Mouse (Mus musculus) olfactory bulb, adult 2 months (tissue): ENCODE results near the gene Tnfrsf1b. TPM values are rescaled to one million over a fixed set of nuclear protein-coding genes. Genes with fewer than 3 reads are reported as not detected.

ENCODE experiments used
- H3K27ac ChIP-seq: fragments of 200-500 bp; 2 replicates; pipeline ENCODE4 v1.5.1; 2012; ENCODE audit warnings: low read depth, low read length; ENCODE audit not compliant: insufficient read depth
- H3K4me1 ChIP-seq: fragments of 200-500 bp; 2 replicates; pipeline ENCODE4 v1.6.1; 2012; ENCODE audit warnings: low read length; ENCODE audit not compliant: control insufficient read depth, insufficient read depth
- H3K4me3 ChIP-seq: fragments of 200-500 bp; 2 replicates; pipeline ENCODE4 v1.5.1; 2012; ENCODE audit warnings: mild to moderate bottlenecking, low read depth, low read length, moderate library complexity; ENCODE audit not compliant: insufficient read depth
- CTCF ChIP-seq: fragments of 200-500 bp; IDR thresholded peaks from 2 replicates; pipeline ENCODE4 v1.5.1; 2012; ENCODE audit warnings: low read depth, mild to moderate bottlenecking, low read length, moderate library complexity; ENCODE audit not compliant: insufficient read depth
- POLR2A ChIP-seq: fragments of 200-500 bp; IDR thresholded peaks from 2 replicates; pipeline ENCODE4 v1.6.1; 2012; ENCODE audit warnings: mild to moderate bottlenecking, low read depth, low read length, moderate library complexity; ENCODE audit not compliant: insufficient read depth
- WGBS: fragments of 180-500 bp; shearing (Covaris S2); methylation state at CpG from one replicate; pipeline ENCODE4 v1.1.7; 2018; 5-methylcytosine and 5-hydroxymethylcytosine counted together
- polyA plus RNA-seq: library from polyadenylated mRNA; stranded (reverse); fragments of >200 nt; gene quantifications from 2 replicates; pipeline ENCODE4 v1.2.4, GENCODE M21; 2012; ENCODE audit warnings: low replicate concordance; ENCODE audit not compliant: missing spikeins, insufficient read depth, insufficient read length

Tnfrsf1b gene
- polyA plus RNA-seq, 1 experiment: not detected

DNA sequence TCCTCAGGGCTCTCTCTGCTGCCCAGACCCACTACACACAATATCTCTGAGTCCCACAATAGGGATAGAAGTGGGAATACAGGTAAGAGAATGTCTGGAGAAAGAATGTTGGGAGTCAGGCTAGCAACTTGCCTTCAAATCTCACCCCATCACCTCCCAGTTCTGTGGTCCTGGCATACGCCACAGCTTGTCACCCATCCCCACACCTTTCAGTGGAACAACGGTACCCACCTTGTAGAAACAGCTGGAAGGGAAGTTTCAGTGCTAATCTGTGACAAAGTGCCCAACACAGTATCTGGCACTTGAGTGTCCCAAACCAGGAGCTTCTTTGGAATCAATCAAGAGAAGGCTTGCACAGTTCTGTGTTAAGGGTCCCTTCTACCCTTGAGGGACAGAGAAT is 2.0 kb downstream of the Tnfrsf1b start:
- WGBS: 90% methylated on average over 2 of the region's 2 CpGs
- H3K4me3 ChIP-seq: no peak overlapping the region
- no peak overlapping the region for H3K27ac ChIP-seq
- peaks cover 9% of the 10 kb centered on the region for H3K4me1 ChIP-seq
- TF ChIP-seq POLR2A (no peak), CTCF (no peak)

DNA sequence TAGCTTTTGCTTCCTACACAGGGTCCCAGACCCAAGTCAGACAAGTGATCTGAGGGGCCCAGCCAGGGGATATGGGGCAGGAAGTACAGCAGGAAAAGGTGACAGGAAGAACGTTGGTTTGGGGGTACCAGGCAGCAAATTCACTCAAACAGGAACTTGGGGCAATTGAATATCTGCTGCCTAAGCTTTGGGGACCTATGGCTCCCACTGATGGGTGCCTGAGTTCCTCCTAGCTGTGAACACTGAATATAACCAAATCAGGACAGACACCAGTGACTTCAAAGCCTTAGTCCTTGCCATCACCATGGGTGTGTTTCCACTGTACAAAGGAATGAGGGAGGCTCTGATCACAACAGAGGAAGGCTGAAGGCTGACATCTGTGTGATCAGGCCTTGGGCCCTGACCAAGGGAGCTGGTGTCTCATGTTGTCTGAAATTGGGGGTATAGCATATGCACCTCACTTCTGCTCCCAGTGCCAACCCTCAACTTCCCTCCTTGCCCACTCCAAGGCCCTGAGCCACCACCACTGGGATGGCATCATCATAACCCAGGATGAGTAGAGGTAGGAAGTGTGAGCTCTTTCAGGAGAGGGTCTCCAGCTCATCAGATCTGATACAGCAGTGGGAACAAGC is 3.8 kb downstream of the Tnfrsf1b start:
- no peak overlapping the region for H3K4me3 ChIP-seq
- WGBS: 58% methylated on average over 1 of the region's 1 CpGs
- peaks cover 15% of the 10 kb centered on the region for H3K4me1 ChIP-seq
- TF ChIP-seq POLR2A (no peak), CTCF (no peak)
- no peak overlapping the region for H3K27ac ChIP-seq

DNA sequence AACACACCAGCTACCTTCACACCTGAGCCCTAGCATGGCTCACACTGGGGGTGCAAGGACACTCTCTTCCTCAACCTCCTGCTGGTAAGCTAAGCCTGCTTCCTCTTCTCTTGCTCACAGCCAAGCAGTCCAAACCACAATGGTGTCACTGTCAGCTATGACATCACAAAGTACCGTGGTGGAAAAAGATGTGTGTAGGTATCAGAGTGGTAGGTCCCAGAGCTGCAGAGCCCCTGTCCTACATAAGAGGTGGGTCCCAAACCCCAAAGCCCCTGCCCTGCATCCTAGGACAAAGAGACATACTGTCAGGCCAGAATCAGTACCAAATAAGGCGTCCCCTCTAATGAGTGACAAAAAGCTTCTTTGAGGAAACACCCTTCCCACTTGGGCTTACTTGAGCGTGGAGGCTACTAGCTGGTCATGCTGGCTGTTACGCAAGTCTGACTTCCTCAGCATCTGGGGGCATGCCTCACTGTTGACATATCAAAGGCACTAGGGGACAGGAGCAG is 5.9 kb downstream of the Tnfrsf1b start:
- H3K27ac ChIP-seq: no peak overlapping the region
- WGBS: 85% methylated on average over 4 of the region's 4 CpGs
- no peak for TF ChIP-seq POLR2A
- TF ChIP-seq CTCF: no peak

DNA sequence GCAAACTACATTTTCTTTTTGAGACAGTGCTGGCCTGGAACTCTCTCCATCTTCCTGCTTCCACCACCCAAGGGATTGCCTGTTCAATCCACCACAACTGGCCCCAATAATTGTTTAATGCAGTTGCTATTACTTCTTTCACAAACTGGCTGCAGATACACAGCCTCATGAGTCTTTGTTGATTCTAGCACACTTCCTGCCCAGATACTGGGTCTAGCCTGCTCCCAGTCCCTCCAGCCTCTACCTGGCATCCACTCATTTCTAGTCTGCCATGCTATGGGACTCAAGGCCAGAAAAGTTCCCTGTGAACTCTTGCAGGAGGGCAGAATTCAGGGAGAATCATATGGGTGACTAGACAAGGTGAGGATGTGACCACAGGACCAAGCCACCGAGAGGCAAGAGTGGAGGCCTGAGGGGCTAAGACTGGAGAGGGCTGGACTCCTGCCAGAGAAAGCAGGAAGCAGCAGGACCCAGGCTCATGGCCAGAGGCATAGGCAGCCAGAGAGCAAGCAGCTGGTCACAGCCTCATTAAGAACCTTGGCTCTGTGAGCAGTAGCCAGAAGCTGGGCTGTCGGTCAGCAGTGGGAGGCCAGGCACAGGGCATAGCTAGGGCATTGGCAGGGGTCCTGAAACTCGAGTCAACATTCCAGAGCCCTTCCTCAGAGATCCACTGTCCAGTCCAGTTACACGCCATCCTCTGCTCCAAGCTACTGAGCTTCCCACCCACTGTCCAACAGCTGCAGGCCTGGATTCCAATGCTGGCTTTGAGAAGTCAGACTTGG is 7.4 kb downstream of the Tnfrsf1b start:
- WGBS: 19% methylated on average over 4 of the region's 4 CpGs
- Histone ChIP-seq H3K4me3 (no peak overlapping the region), H3K27ac (no peak overlapping the region), H3K4me1 (peaks cover 9% of the 10 kb centered on the region)
- TF ChIP-seq POLR2A (no peak), CTCF (no peak)

More for the DNA sequence above, 5.9 kb downstream of the Tnfrsf1b start:
- H3K4me1 ChIP-seq: peaks cover 9% of the 10 kb centered on the region
- H3K4me3 ChIP-seq: no peak overlapping the region

DNA sequence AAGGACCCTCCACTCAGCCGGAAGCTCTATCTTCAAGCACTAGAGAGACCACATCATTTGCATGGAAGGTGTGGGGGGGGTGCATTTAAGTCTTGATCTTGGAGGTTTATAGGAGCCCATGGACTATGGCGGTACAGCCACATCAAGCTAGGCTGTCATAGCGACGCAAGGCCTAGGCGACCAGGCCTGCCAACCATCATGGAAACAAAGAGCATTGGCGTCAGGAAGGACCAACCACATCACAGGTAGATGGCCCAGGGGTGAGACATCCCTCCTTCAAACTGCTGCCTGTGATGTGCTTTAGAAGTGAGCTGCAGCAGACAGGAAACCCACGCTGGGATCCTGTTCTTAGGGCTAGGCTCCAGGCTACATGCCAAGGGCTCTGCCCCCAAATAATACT is 10.6 kb downstream of the Tnfrsf1b start:
- no peak overlapping the region for H3K27ac ChIP-seq
- no peak overlapping the region for H3K4me3 ChIP-seq
- H3K4me1 ChIP-seq: peaks cover 9% of the 10 kb centered on the region
- 81% methylated on average over 7 of the region's 7 CpGs for WGBS
- TF ChIP-seq POLR2A: no peak
- no peak for TF ChIP-seq CTCF

DNA sequence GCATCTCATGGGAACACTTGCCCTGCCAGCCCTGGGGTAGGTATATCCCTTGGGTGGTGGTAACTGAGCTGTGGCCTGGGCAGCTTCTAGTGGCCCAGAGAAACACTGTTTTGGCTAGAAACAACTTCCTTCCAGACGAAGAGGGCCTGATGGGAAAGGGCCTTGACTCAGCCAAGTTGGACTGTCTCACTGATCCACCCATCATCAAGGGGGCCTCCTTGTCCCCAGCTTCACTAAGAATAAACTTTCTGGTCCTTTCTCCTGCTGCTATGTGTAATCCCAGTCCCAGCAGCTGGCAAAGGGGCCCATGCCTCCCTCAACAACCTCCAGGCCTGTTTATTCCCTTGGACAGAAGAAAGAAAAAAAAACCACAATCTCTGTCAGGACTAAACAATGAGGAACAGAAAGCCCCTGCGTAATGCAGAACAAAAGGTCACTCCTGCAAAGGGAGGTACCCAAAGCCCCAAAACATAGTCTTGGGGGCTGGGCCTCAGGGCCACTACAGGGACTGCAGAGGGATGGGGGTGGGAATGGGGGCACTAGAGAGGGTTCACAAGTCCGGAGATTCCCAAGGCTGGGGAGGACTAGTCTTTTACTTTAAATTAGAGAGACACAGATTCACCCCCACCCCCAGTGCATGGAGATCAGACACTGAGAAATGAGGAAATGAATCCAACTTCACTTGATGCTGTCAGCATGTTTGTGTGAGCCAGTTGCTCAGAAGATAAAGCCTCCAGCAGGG is 13.0 kb downstream of the Tnfrsf1b start:
- no peak for TF ChIP-seq CTCF
- TF ChIP-seq POLR2A: no peak
- no peaks in the 10 kb centered on the region for H3K4me1 ChIP-seq
- H3K27ac ChIP-seq: no peak overlapping the region
- WGBS: 39% methylated on average over 3 of the region's 3 CpGs
- H3K4me3 ChIP-seq: no peak overlapping the region

DNA sequence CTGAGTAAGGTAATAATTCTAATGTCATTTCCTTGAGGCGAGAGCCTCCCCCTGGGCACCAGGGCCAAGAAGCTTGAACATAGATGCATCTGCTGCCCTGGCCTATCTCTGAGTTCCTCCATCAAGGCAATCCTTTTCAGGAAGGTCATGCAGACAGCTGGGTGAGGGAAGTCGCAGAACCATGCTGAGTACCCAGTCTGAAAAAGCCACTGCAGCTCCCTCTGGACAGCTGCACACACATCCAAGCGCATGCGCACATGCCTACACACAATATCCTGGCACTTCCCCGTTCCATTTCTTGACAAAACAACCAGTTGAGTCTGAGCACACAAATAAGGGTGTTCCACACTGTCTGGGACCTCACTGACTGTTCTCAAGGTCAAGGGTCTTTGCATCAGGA is 14.9 kb downstream of the Tnfrsf1b start:
- no peaks in the 10 kb centered on the region for H3K4me1 ChIP-seq
- TF ChIP-seq POLR2A (no peak), CTCF (no peak)
- H3K27ac ChIP-seq: no peak overlapping the region
- WGBS: 85% methylated on average over 5 of the region's 5 CpGs
- H3K4me3 ChIP-seq: no peak overlapping the region

DNA sequence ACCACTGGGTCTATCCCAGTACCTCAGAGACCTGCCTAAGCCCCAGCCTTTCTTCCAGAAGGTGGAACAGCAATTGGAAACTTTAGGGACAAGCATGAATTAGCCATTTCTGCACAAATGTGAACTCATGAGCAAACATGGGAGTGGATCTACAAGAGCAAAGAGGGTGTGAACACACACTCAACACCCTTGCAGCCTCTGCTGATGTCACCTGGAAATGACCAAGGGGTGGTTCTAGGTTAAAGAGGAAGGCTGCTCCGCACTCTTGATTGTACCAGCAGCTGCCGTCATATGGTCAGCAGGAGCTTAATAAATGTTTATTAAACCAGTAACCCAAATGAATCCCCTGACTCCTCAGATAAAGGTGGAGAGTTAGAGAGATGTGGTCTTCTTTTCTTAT is 16.0 kb downstream of the Tnfrsf1b start:
- Histone ChIP-seq H3K4me3 (no peak overlapping the region), H3K27ac (no peak overlapping the region), H3K4me1 (no peaks in the 10 kb centered on the region)
- 91% methylated on average over 2 of the region's 2 CpGs for WGBS
- TF ChIP-seq CTCF (no peak), POLR2A (no peak)
